Mouse (Mus musculus) spleen, adult 2 months (tissue): ENCODE measurements at regions not wholly inside any gene's neighbourhood (a gene's known extent, or its start where the extent isn't known, plus 50 kb on each side); places are given as distances from the start of the nearest gene placed in this dataset.

Experiments
- CTCF ChIP-seq: fragments of 200-500 bp; IDR thresholded peaks from 2 replicates; pipeline ENCODE4 v1.5.1; 2011; ENCODE audit warnings: mild to moderate bottlenecking, inconsistent platforms; ENCODE audit not compliant: insufficient read depth, insufficient read length, insufficient replicate concordance; ENCODE audit errors: extremely low read depth
- POLR2A ChIP-seq: fragments of 200-500 bp; IDR thresholded peaks from 2 replicates; pipeline ENCODE4 v1.6.1; 2011; ENCODE audit warnings: low read depth, low read length, inconsistent platforms

- TF ChIP-seq CTCF (no peak), POLR2A (no peak)
These were observed 93.7 kb upstream of the Cntn1 start for GRCm38 (mm10) chr15:91957273-91957672.
